Mouse (Mus musculus) heart, embryonic 14.5 days (tissue): Measurements from ENCODE around the gene Fam168a. TPM values are rescaled to one million over a fixed set of nuclear protein-coding genes. Genes with fewer than 3 reads are reported as not detected.

Experiments
- ATAC-seq: fragments of 200-750 bp; cut with Nextera tagmentation; 2 replicates; pipeline ENCODE4 v1.8.0; 2017; ENCODE audit warnings: low read depth, moderate TSS enrichment; ENCODE audit not compliant: insufficient number of reproducible peaks, insufficient read depth, low FRiP score
- H3K27ac ChIP-seq, 2 experiments: fragments of 200-500 bp in 1 of 2; fragments of 300-500 bp in 1 of 2; sonication (generic) in 1 of 2; replicated peaks in 1 of 2; 2 replicates each; pipeline ENCODE4 v1.5.1; 2012 to 2014; ENCODE audit warnings: low read depth in 2 of 2, low read length in 2 of 2, control low read depth in 1 of 2, mild to moderate bottlenecking in 1 of 2, mixed read lengths in 1 of 2; ENCODE audit not compliant: control insufficient read depth in 1 of 2, insufficient read depth in 1 of 2
- H3K27me3 ChIP-seq: fragments of 300-500 bp; sonication (generic); 2 replicates; pipeline ENCODE4 v1.6.1; 2014; ENCODE audit warnings: mild to moderate bottlenecking, low read length, control low read depth; ENCODE audit not compliant: control insufficient read depth, insufficient read depth
- H3K36me3 ChIP-seq: fragments of 300-500 bp; sonication (generic); 2 replicates; pipeline ENCODE4 v1.6.1; 2014; ENCODE audit warnings: mild to moderate bottlenecking, control low read depth, low read length, mixed read lengths; ENCODE audit not compliant: control insufficient read depth, insufficient read depth
- H3K4me1 ChIP-seq, 2 experiments: fragments of 200-500 bp in 1 of 2; fragments of 300-500 bp in 1 of 2; sonication (generic) in 1 of 2; 2 replicates each; pipeline ENCODE4 v1.6.1; 2012 to 2014; ENCODE audit warnings: low read length in 2 of 2, control low read depth in 1 of 2, mixed read lengths in 1 of 2; ENCODE audit not compliant: control insufficient read depth in 2 of 2, insufficient read depth in 2 of 2
- H3K4me2 ChIP-seq: fragments of 300-500 bp; sonication (generic); 2 replicates; pipeline ENCODE4 v1.6.1; 2014; ENCODE audit warnings: mild to moderate bottlenecking, low read length
- H3K4me3 ChIP-seq, 2 experiments: fragments of 200-500 bp in 1 of 2; fragments of 300-500 bp in 1 of 2; sonication (generic) in 1 of 2; 2 replicates each; pipeline ENCODE4 v1.5.1; 2012 to 2014; ENCODE audit warnings: low read length in 2 of 2, mild to moderate bottlenecking in 2 of 2, control low read depth in 1 of 2, low read depth in 1 of 2, moderate library complexity in 1 of 2; ENCODE audit not compliant: control insufficient read depth in 1 of 2, insufficient read depth in 1 of 2
- H3K9ac ChIP-seq: fragments of 300-500 bp; sonication (generic); 2 replicates; pipeline ENCODE4 v1.6.1; 2014; ENCODE audit warnings: mild to moderate bottlenecking, low read length
- H3K9me3 ChIP-seq: fragments of 300-500 bp; sonication (generic); 2 replicates; pipeline ENCODE4 v1.6.1; 2016; ENCODE audit warnings: low read length, control low read depth; ENCODE audit not compliant: control insufficient read depth
- WGBS: fragments of 180-500 bp; shearing (Covaris S2); extraction: QIAGEN DNeasy Blood & Tissue Kit; methylation state at CpG from one replicate; pipeline ENCODE4 v1.1.7; 2014; 5-methylcytosine and 5-hydroxymethylcytosine counted together
- polyA plus RNA-seq: library from polyadenylated mRNA; unstranded; fragments of >200 nt; fragmentation: Nextera tagmentation; extraction: Ambion mirVana; gene quantifications from 2 replicates; pipeline ENCODE4 v1.2.1, GENCODE M21; 2014

Fam168a gene
- polyA plus RNA-seq, 1 experiment from 2014 or later, result 36.4 TPM

DNA sequence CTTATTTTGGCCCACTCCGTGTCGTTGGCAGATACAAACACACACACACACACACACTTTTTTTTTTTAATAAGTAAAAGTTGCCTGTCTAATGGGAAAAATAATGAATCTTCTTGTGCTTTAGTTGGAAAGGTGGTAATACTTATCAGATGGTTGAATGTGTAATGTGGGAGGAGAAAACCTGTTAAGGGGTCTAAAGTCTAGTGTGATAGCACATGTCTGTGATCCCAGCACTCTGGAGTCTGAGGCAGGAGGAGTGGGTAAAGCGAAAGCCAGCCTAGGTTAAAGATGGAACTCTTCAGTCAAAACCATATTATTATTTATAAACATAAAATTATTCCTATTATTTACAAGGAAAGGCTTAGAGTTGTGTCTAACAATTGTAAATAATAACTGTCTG is 61.6 kb downstream of the Fam168a start:
- Histone ChIP-seq H3K27ac (no peak overlapping the region), H3K4me3 (no peak overlapping the region), H3K36me3 (0 out of 2 replicates have a peak, but pooled peaks cover 4% of the 10 kb centered on the region), H3K9me3 (0 out of 2 replicates have a peak, but pooled peaks cover 4% of the 10 kb centered on the region), H3K4me2 (no peak overlapping the region), H3K27me3 (no peaks in the 10 kb centered on the region), H3K4me1 (no peaks in the 10 kb centered on the region), H3K9ac (no peak overlapping the region)
- 97% methylated on average over 3 of the region's 3 CpGs for WGBS
- no peak for ATAC-seq

DNA sequence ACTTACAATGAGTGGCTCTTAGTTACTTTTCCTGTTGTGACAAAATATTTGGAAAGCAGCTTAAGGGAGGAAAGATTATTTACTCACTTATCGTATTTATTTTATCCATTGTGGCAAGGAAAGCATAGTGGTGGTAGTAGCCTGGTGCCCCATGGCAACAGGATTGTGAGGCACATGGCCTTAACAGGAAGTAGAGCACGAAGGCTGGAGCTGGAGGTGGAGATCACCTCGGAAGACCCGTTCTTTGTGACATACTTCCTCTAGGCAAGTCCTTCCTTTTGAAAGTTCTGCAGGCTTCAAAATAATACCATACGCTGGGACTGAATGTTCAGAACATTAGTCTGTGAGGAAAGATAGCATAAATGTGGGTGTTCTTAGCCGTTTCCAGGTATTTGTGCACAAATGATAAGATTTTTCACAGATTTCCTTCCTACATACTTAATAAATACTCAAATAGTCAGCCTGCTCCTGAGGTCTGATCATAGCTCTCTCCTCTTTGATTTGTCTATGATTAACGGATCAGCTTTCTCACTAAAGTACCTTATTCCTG is 63.2 kb downstream of the Fam168a start:
- no peak overlapping the region for H3K27ac ChIP-seq
- WGBS, result 84% methylated on average over 7 of the region's 7 CpGs
- no peak overlapping the region for H3K9ac ChIP-seq
- H3K36me3 ChIP-seq, result 0 out of 2 replicates have a peak, but pooled peaks cover 4% of the 10 kb centered on the region
- no peak for ATAC-seq
- no peak overlapping the region for H3K4me3 ChIP-seq
- no peak overlapping the region for H3K4me2 ChIP-seq
- H3K9me3 ChIP-seq, result 0 out of 2 replicates have a peak, but pooled peaks cover 4% of the 10 kb centered on the region
- H3K27me3 ChIP-seq, result no peaks in the 10 kb centered on the region
- H3K4me1 ChIP-seq, result no peaks in the 10 kb centered on the region

- H3K4me1 ChIP-seq, result no peaks in the 10 kb centered on the region
- 0 out of 2 replicates have a peak, but pooled peaks cover 4% of the 10 kb centered on the region for H3K36me3 ChIP-seq
- no peak for ATAC-seq
- H3K27ac ChIP-seq, result no peak overlapping the region
- no peaks in the 10 kb centered on the region for H3K27me3 ChIP-seq
- 66% methylated on average over 2 of the region's 2 CpGs for WGBS
- H3K9me3 ChIP-seq, result 0 out of 2 replicates have a peak, but pooled peaks cover 4% of the 10 kb centered on the region
- no peak overlapping the region for H3K9ac ChIP-seq
- H3K4me3 ChIP-seq, result no peak overlapping the region
- H3K4me2 ChIP-seq, result no peak overlapping the region
These were observed 64.4 kb downstream of the Fam168a start for GRCm38 (mm10) chr7:100770669-100771341.

- 71% methylated on average over 1 of the region's 1 CpGs for WGBS
- Histone ChIP-seq H3K36me3 (0 out of 2 replicates have a peak, but pooled peaks cover 4% of the 10 kb centered on the region), H3K4me3 (no peak overlapping the region)
These were observed 67.8 kb downstream of the Fam168a start for GRCm38 (mm10) chr7:100774189-100774588.

DNA sequence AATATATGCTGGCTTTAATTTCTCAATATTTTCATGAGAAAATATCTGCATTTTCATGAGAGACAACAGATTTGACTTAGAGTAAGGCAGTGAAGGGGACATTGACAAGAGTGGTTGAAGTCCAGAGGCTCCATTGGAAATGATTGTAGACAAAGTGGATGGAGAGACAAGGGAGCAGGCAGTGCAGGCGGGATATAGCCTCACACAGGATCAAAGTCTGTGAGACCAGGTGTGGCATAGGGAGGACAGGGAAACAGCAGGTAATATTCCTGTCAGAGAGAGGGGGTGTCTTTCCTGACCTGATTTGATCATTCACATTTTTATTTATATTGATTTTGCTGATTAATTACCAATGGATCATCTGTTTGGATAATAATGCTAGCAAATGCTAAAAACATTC is 69.4 kb downstream of the Fam168a start:
- Histone ChIP-seq H3K4me2 (no peak overlapping the region), H3K9ac (no peak overlapping the region), H3K4me1 (no peaks in the 10 kb centered on the region), H3K27me3 (no peaks in the 10 kb centered on the region), H3K27ac (no peak overlapping the region), H3K4me3 (no peak overlapping the region), H3K9me3 (no peaks in the 10 kb centered on the region), H3K36me3 (no peaks in the 10 kb centered on the region)
- ATAC-seq, result no peak
- 90% methylated on average over 1 of the region's 1 CpGs for WGBS

More at GRCm38 (mm10) chr7:100774189-100774588, 67.8 kb downstream of the Fam168a start:
- H3K9me3 ChIP-seq, result 0 out of 2 replicates have a peak, but pooled peaks cover 4% of the 10 kb centered on the region
- H3K27me3 ChIP-seq, result no peaks in the 10 kb centered on the region
- H3K4me1 ChIP-seq, result no peaks in the 10 kb centered on the region
- H3K27ac ChIP-seq, result no peak overlapping the region
- no peak for ATAC-seq
- no peak overlapping the region for H3K9ac ChIP-seq
- H3K4me2 ChIP-seq, result no peak overlapping the region

- no peak overlapping the region for H3K4me2 ChIP-seq
- H3K9me3 ChIP-seq, result no peaks in the 10 kb centered on the region
- 71% methylated on average over 7 of the region's 7 CpGs for WGBS
- no peak overlapping the region for H3K4me3 ChIP-seq
- no peak overlapping the region for H3K27ac ChIP-seq
- H3K27me3 ChIP-seq, result no peaks in the 10 kb centered on the region
- no peaks in the 10 kb centered on the region for H3K36me3 ChIP-seq
- no peak for ATAC-seq
- no peaks in the 10 kb centered on the region for H3K4me1 ChIP-seq
- no peak overlapping the region for H3K9ac ChIP-seq
These were observed 73.8 kb downstream of the Fam168a start for GRCm38 (mm10) chr7:100780192-100780591.

- no peak for ATAC-seq
- whole genome bisulfite sequencing, result 78% methylated on average over 2 of the region's 2 CpGs
- H3K27me3 ChIP-seq, result no peaks in the 10 kb centered on the region
- no peak overlapping the region for H3K27ac ChIP-seq
- H3K9ac ChIP-seq, result no peak overlapping the region
- H3K9me3 ChIP-seq, result no peaks in the 10 kb centered on the region
- H3K4me3 ChIP-seq, result no peak overlapping the region
- no peaks in the 10 kb centered on the region for H3K4me1 ChIP-seq
- H3K4me2 ChIP-seq, result no peak overlapping the region
- no peaks in the 10 kb centered on the region for H3K36me3 ChIP-seq
These were observed 78.2 kb downstream of the Fam168a start for GRCm38 (mm10) chr7:100784650-100785049.
